Mouse (Mus musculus): Measurements from ENCODE around the gene Zc3h10. TPM values are rescaled to one million over a fixed set of nuclear protein-coding genes. Genes with fewer than 3 reads are reported as not detected.

Gene Zc3h10
- polyA plus RNA-seq (2015; fragmentation: Nextera tagmentation; extraction: Ambion mirVana), result 8.4 and 9.5 TPM in 2 replicates

DNA sequence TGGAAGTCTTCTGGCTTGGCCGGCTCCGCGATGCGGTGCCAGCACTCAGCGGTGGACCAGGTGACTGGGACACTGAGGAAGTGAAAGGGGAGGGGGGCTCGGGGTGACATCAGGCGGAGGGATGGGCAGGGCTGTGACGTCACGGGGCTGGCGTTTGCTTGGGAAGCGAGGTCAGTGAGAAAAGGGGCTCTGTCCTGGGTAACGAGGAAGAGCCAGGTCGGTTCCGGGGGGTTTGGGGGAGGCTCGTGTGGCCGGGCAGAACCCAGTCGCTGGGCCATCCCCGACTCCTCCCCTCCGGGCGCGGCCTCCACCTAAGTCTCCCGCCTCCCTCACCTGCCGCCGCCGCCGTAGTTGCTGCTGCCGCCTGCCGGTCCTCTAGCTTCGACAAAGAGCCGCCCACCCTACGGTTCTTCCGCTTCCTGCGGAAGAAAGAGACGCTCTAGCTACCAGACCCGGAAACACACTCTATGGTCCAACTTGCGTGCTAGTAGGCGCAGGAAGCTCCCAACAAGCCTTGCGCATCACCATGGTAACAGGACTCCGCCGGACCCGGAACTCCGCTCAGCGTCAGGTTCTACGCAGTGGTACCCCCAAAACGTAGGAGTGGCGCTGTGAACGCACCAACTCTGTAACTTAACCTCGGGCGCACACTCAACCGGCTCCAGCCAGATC, at the start of gene Zc3h10:
Gene Zc3h10 (minus strand): TSS at position 414 of the 672 bp plus-strand sequence.
- ATAC-seq (replicated peaks; ENCODE audit: extremely low read depth, insufficient read depth, low FRiP score), result peak; percentile 83
- peak within 1 kb of the TSS; percentile 91 for H3K4me3 ChIP-seq (ENCODE audit: low read length)

GRCm38 (mm10) chr10:128592797-128593196, 45.2 kb upstream of the Zc3h10 start:
- Histone ChIP-seq H3K9ac (ENCODE audit: low read length) (no peak overlapping the region), H3K4me3 (ENCODE audit: low read length) (no peak overlapping the region), H3K36me3 (ENCODE audit: control insufficient read depth, insufficient read depth) (no peaks in the 10 kb centered on the region), H3K4me2 (ENCODE audit: low read depth, low read length) (no peak overlapping the region), H3K4me1 (ENCODE audit: control insufficient read depth, insufficient read depth, low read length) (0 out of 2 replicates have a peak, but pooled peaks cover 3% of the 10 kb centered on the region), H3K27ac (ENCODE audit: low read length) (no peak overlapping the region), H3K27me3 (ENCODE audit: control insufficient read depth, insufficient read depth, low read length) (peaks cover 7% of the 10 kb centered on the region; the same call in 1 of the 2 replicates), H3K9me3 (replicated peaks; ENCODE audit: control insufficient read depth, low read length) (no peaks in the 10 kb centered on the region)
- ATAC-seq (replicated peaks; ENCODE audit: extremely low read depth, insufficient read depth, low FRiP score), result no peak
- 68% methylated on average over 5 of the region's 5 CpGs for WGBS

More for the DNA sequence above, at the start of gene Zc3h10:
- peaks cover 11% of the 10 kb centered on the region for H3K4me1 ChIP-seq (ENCODE audit: control insufficient read depth, insufficient read depth, low read length)
- H3K9me3 ChIP-seq (replicated peaks; ENCODE audit: control insufficient read depth, low read length), result no peaks in the 10 kb centered on the region
- H3K9ac ChIP-seq (ENCODE audit: low read length), result peak within 1 kb of the TSS; percentile 95
- H3K4me2 ChIP-seq (ENCODE audit: low read depth, low read length), result peak within 1 kb of the TSS; percentile 89
- H3K27me3 ChIP-seq (ENCODE audit: control insufficient read depth, insufficient read depth, low read length), result no peaks in the 10 kb centered on the region
- peak within 1 kb of the TSS; percentile 97 for H3K27ac ChIP-seq (ENCODE audit: low read length)
- WGBS, result under 1% methylated on average over 48 of the region's 50 CpGs
- H3K36me3 ChIP-seq (ENCODE audit: control insufficient read depth, insufficient read depth), result peaks cover 25% of the 10 kb centered on the region

DNA sequence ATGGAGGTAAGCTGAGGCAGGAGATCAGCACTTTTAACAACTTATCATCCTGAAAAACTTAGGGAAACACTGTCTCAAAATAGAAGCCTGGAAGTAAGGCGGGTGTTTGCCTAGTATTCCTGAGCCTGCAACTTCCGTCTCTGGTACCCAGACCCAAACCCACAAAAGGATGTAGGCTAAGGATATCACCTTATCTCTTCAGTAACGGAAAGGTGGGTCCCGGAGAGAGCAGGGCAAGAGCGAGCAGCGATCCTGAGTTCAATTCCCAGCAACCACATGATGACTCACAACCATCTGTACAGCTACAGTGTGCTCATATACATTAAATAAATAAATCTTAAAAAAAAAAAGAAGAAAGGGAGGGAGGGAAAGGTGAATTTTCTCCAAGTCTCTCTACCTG, 43.9 kb upstream of the Zc3h10 start:
- H3K4me3 ChIP-seq (ENCODE audit: low read length), result no peak overlapping the region
- H3K27ac ChIP-seq (ENCODE audit: low read length), result no peak overlapping the region
- 54% methylated on average over 6 of the region's 6 CpGs for WGBS
- peaks cover 7% of the 10 kb centered on the region; the same call in 1 of the 2 replicates for H3K27me3 ChIP-seq (ENCODE audit: control insufficient read depth, insufficient read depth, low read length)
- no peaks in the 10 kb centered on the region for H3K36me3 ChIP-seq (ENCODE audit: control insufficient read depth, insufficient read depth)
- H3K9ac ChIP-seq (ENCODE audit: low read length), result no peak overlapping the region
- 0 out of 2 replicates have a peak, but pooled peaks cover 3% of the 10 kb centered on the region for H3K4me1 ChIP-seq (ENCODE audit: control insufficient read depth, insufficient read depth, low read length)
- H3K9me3 ChIP-seq (replicated peaks; ENCODE audit: control insufficient read depth, low read length), result no peaks in the 10 kb centered on the region
- H3K4me2 ChIP-seq (ENCODE audit: low read depth, low read length), result no peak overlapping the region
- no peak for ATAC-seq (replicated peaks; ENCODE audit: extremely low read depth, insufficient read depth, low FRiP score)

DNA sequence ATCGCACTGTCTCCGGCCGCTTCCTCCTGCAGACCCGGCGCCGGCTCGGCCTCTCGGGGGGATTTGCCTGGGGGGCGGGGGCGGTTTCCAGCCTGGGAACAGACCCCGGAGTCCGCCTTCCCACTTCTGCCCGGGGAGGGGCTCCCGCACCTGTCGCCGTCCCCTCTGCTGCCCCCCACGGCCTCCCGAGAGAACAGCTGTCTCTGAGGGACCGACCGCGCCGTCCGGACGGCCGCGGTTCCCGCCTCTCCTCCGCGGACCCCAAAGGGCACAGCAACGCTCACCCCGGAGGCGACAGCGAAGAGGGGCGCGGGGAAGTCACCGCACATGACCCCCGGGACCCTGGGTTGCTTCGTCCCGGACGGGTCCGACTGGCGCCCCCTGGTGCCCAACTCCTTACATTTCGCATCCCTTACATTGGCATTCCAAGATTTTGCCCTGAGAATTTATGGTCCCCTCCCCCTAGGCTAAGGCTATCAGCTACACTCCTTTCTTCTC, 42.7 kb upstream of the Zc3h10 start:
- H3K27ac ChIP-seq (ENCODE audit: low read length), result no peak overlapping the region
- 0 out of 2 replicates have a peak, but pooled peaks cover 3% of the 10 kb centered on the region for H3K4me1 ChIP-seq (ENCODE audit: control insufficient read depth, insufficient read depth, low read length)
- H3K27me3 ChIP-seq (ENCODE audit: control insufficient read depth, insufficient read depth, low read length), result peaks cover 7% of the 10 kb centered on the region; the same call in 1 of the 2 replicates
- peak; percentile 59 for ATAC-seq (replicated peaks; ENCODE audit: extremely low read depth, insufficient read depth, low FRiP score)
- peak overlapping the region; percentile 99 for H3K4me2 ChIP-seq (ENCODE audit: low read depth, low read length)
- peak overlapping the region; percentile 76 for H3K4me3 ChIP-seq (ENCODE audit: low read length)
- H3K9me3 ChIP-seq (replicated peaks; ENCODE audit: control insufficient read depth, low read length), result no peaks in the 10 kb centered on the region
- peak overlapping the region; percentile 74 for H3K9ac ChIP-seq (ENCODE audit: low read length)
- under 1% methylated on average over 43 of the region's 43 CpGs for WGBS
- H3K36me3 ChIP-seq (ENCODE audit: control insufficient read depth, insufficient read depth), result no peaks in the 10 kb centered on the region

DNA sequence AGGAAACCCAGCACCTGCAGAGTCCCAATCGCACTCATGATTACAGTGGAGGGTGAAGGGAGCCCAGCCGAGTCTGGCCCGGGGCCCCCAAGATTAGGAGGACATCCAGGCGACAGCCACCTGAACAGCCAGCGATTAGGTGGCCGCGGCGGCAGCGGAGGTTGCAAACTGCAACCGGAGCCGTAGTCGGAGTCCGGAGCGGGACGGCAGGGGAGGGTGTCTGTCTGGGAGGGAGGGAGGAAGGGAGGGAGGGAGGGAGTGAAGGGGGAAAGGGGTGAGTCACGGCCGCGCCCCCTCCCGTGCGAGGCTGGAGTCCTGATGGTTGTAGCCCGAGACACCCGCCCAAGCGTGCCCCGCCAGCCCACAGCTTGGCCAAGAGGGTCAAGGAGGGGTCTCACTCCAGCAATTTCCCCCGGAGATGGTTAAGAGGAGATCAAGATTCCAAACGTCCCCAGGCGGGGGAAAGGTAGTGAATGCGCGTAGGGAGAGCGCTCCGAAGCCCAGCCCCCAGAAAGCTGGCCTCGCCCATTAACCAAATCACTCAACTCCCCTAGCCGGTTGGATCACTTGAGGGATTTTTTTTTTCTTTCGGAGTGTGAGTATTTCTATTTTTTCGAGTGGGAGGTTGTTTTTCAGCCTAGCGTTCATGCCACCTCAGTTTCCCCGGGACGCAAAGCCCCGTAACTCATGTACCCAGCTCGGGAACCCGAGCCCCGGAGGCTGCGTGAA, 42.1 kb upstream of the Zc3h10 start, which contains the start of gene Erbb3:
Gene Erbb3 (minus strand): TSS at position 189 of the 729 bp plus-strand sequence.
- H3K4me1 ChIP-seq (ENCODE audit: control insufficient read depth, insufficient read depth, low read length), result 0 out of 2 replicates have a peak, but pooled peaks cover 3% of the 10 kb centered on the region
- H3K27ac ChIP-seq (ENCODE audit: low read length), result no peak within 1 kb of the TSS
- H3K27me3 ChIP-seq (ENCODE audit: control insufficient read depth, insufficient read depth, low read length), result peaks cover 7% of the 10 kb centered on the region; the same call in 1 of the 2 replicates
- H3K4me2 ChIP-seq (ENCODE audit: low read depth, low read length), result peak within 1 kb of the TSS; percentile 99
- H3K36me3 ChIP-seq (ENCODE audit: control insufficient read depth, insufficient read depth), result no peaks in the 10 kb centered on the region
- peak; percentile 41; the same call in 1 of the 2 replicates for ATAC-seq (replicated peaks; ENCODE audit: extremely low read depth, insufficient read depth, low FRiP score)
- H3K4me3 ChIP-seq (ENCODE audit: low read length), result peak within 1 kb of the TSS; percentile 76
- peak within 1 kb of the TSS; percentile 74 for H3K9ac ChIP-seq (ENCODE audit: low read length)
- no peaks in the 10 kb centered on the region for H3K9me3 ChIP-seq (replicated peaks; ENCODE audit: control insufficient read depth, low read length)
- WGBS, result under 1% methylated on average over 43 of the region's 43 CpGs

GRCm38 (mm10) chr10:128588775-128589463, 41.3 kb upstream of the Zc3h10 start:
- ATAC-seq (replicated peaks; ENCODE audit: extremely low read depth, insufficient read depth, low FRiP score), result peak; percentile 3; the same call in 1 of the 2 replicates
- H3K4me1 ChIP-seq (ENCODE audit: control insufficient read depth, insufficient read depth, low read length), result peaks cover 5% of the 10 kb centered on the region
- peak overlapping the region; percentile 76 for H3K4me3 ChIP-seq (ENCODE audit: low read length)
- peak overlapping the region; percentile 99 for H3K4me2 ChIP-seq (ENCODE audit: low read depth, low read length)
- WGBS, result 4% methylated on average over 23 of the region's 23 CpGs
- peak overlapping the region; percentile 74 for H3K9ac ChIP-seq (ENCODE audit: low read length)
- no peaks in the 10 kb centered on the region for H3K9me3 ChIP-seq (replicated peaks; ENCODE audit: control insufficient read depth, low read length)
- peaks cover 7% of the 10 kb centered on the region; the same call in 1 of the 2 replicates for H3K27me3 ChIP-seq (ENCODE audit: control insufficient read depth, insufficient read depth, low read length)
- H3K36me3 ChIP-seq (ENCODE audit: control insufficient read depth, insufficient read depth), result no peaks in the 10 kb centered on the region
- no peak overlapping the region for H3K27ac ChIP-seq (ENCODE audit: low read length)

GRCm38 (mm10) chr10:128588136-128588535, 40.6 kb upstream of the Zc3h10 start:
- no peak for ATAC-seq (replicated peaks; ENCODE audit: extremely low read depth, insufficient read depth, low FRiP score)
- H3K27ac ChIP-seq (ENCODE audit: low read length), result no peak overlapping the region
- WGBS, result 32% methylated on average over 1 of the region's 1 CpGs
- H3K4me2 ChIP-seq (ENCODE audit: low read depth, low read length), result peak overlapping the region; percentile 1; the same call in 1 of the 2 replicates
- no peaks in the 10 kb centered on the region for H3K36me3 ChIP-seq (ENCODE audit: control insufficient read depth, insufficient read depth)
- no peaks in the 10 kb centered on the region for H3K9me3 ChIP-seq (replicated peaks; ENCODE audit: control insufficient read depth, low read length)
- H3K27me3 ChIP-seq (ENCODE audit: control insufficient read depth, insufficient read depth, low read length), result peaks cover 7% of the 10 kb centered on the region; the same call in 1 of the 2 replicates
- peaks cover 7% of the 10 kb centered on the region for H3K4me1 ChIP-seq (ENCODE audit: control insufficient read depth, insufficient read depth, low read length)
- no peak overlapping the region for H3K9ac ChIP-seq (ENCODE audit: low read length)
- H3K4me3 ChIP-seq (ENCODE audit: low read length), result peak overlapping the region; percentile 76; the same call in 1 of the 2 replicates

- Histone ChIP-seq H3K9me3 (replicated peaks; ENCODE audit: control insufficient read depth, low read length) (no peaks in the 10 kb centered on the region), H3K4me1 (ENCODE audit: control insufficient read depth, insufficient read depth, low read length) (peaks cover 7% of the 10 kb centered on the region), H3K9ac (ENCODE audit: low read length) (no peak overlapping the region), H3K27ac (ENCODE audit: low read length) (no peak overlapping the region), H3K36me3 (ENCODE audit: control insufficient read depth, insufficient read depth) (no peaks in the 10 kb centered on the region), H3K27me3 (ENCODE audit: control insufficient read depth, insufficient read depth, low read length) (peaks cover 7% of the 10 kb centered on the region; the same call in 1 of the 2 replicates), H3K4me3 (ENCODE audit: low read length) (no peak overlapping the region), H3K4me2 (ENCODE audit: low read depth, low read length) (no peak overlapping the region)
- WGBS, result 51% methylated on average over 8 of the region's 8 CpGs
- ATAC-seq (replicated peaks; ENCODE audit: extremely low read depth, insufficient read depth, low FRiP score), result no peak
Observed at GRCm38 (mm10) chr10:128587697-128588096, 40.1 kb upstream of the Zc3h10 start.
